Mouse (Mus musculus) layer of hippocampus, postnatal 36 days (tissue): Measurements from ENCODE around the gene Cttn. TPM values are rescaled to one million over a fixed set of nuclear protein-coding genes. Genes with fewer than 3 reads are reported as not detected.

Experiments
- DNase-seq, 2 experiments: peaks; one replicate each; pipeline ENCODE4 v3.0.0; 2022
- total RNA-seq, 2 experiments: library from RNA; stranded (reverse); gene quantifications; 2 replicates each; pipeline ENCODE4 v1.2.3; 2021

The Cttn gene
- total RNA-seq, 2 experiments from 2014 or later = 185 to 189 TPM

GRCm38 (mm10) chr7:144448186-144448585 lies 22.6 kb downstream of the Cttn start:
- DNase-seq = no peak

- DNase-seq = no peak
These were observed 23.7 kb downstream of the Cttn start for GRCm38 (mm10) chr7:144447146-144447545.

- no peak for DNase-seq
These were observed 26.0 kb downstream of the Cttn start for GRCm38 (mm10) chr7:144444788-144445187.

- DNase-seq = no peak
These were observed 28.8 kb downstream of the Cttn start for GRCm38 (mm10) chr7:144441976-144442375.

GRCm38 (mm10) chr7:144441466-144441865 lies 29.3 kb downstream of the Cttn start:
- DNase-seq = no peak

- no peak for DNase-seq
These were observed 32.0 kb downstream of the Cttn start for GRCm38 (mm10) chr7:144438811-144439210.

- no peak for DNase-seq
These were observed 37.9 kb downstream of the Cttn start for GRCm38 (mm10) chr7:144432920-144433319.

GRCm38 (mm10) chr7:144427460-144427859 lies 43.3 kb downstream of the Cttn start:
- DNase-seq = no peak

GRCm38 (mm10) chr7:144426594-144426993 lies 44.2 kb downstream of the Cttn start:
- DNase-seq = no peak

- DNase-seq = peak in 1 of 2 experiments; percentile 48
These were observed 44.9 kb downstream of the Cttn start for GRCm38 (mm10) chr7:144425953-144426352.

- no peak for DNase-seq
These were observed 49.3 kb downstream of the Cttn start for GRCm38 (mm10) chr7:144421478-144421877.

GRCm38 (mm10) chr7:144420552-144420951 lies 50.3 kb downstream of the Cttn start:
- DNase-seq = no peak

GRCm38 (mm10) chr7:144417644-144418343 lies 53.0 kb downstream of the Cttn start:
- peak; percentile 73 to 82 for DNase-seq

- DNase-seq = no peak
These were observed 53.6 kb downstream of the Cttn start for GRCm38 (mm10) chr7:144417234-144417633.

- DNase-seq = no peak
These were observed 55.0 kb downstream of the Cttn start for GRCm38 (mm10) chr7:144415795-144416194.

- DNase-seq = no peak
These were observed 56.2 kb downstream of the Cttn start for GRCm38 (mm10) chr7:144414632-144415031.

- DNase-seq = no peak
These were observed 58.6 kb downstream of the Cttn start for GRCm38 (mm10) chr7:144411967-144412906.

GRCm38 (mm10) chr7:144409682-144410081 lies 61.1 kb downstream of the Cttn start:
- no peak for DNase-seq

GRCm38 (mm10) chr7:144408464-144409000 lies 62.3 kb downstream of the Cttn start:
- no peak for DNase-seq

GRCm38 (mm10) chr7:144407675-144408074 lies 63.1 kb downstream of the Cttn start:
- peak in 1 of 2 experiments; percentile 57 for DNase-seq

GRCm38 (mm10) chr7:144402492-144402891 lies 68.3 kb downstream of the Cttn start:
- no peak for DNase-seq

GRCm38 (mm10) chr7:144391727-144392126 lies 79.1 kb downstream of the Cttn start:
- DNase-seq = no peak

- DNase-seq = no peak
These were observed 80.1 kb downstream of the Cttn start for GRCm38 (mm10) chr7:144390676-144391075.
